Mouse (Mus musculus) midbrain, embryonic 14.5 days (tissue): ENCODE measurements around the gene Poglut1. TPM values are rescaled to one million over a fixed set of nuclear protein-coding genes. Genes with fewer than 3 reads are reported as not detected.
"Not testable (repeated sequence)": the region's sequence is repeated elsewhere in the genome, so short reads cannot be mapped to it uniquely, and the experiment has no call there.

Experiments
- ATAC-seq: fragments of 200-750 bp; cut with Nextera tagmentation; 2 replicates; pipeline ENCODE4 v1.8.0; 2017; ENCODE audit warnings: moderate number of reproducible peaks, moderate library complexity; ENCODE audit not compliant: low FRiP score, low TSS enrichment
- DNase-seq: peaks from one replicate; pipeline ENCODE4 v3.0.0-alpha.2; 2015
- H3K27ac ChIP-seq: fragments of 300-500 bp; sonication (generic); replicated peaks from 2 replicates; pipeline ENCODE4 v1.5.1; 2014; ENCODE audit warnings: mild to moderate bottlenecking, low read depth, low read length, moderate library complexity
- H3K27me3 ChIP-seq: fragments of 300-500 bp; sonication (generic); 2 replicates; pipeline ENCODE4 v1.6.1; 2014; ENCODE audit warnings: low read length, control low read depth, mixed read lengths; ENCODE audit not compliant: control insufficient read depth, insufficient read depth
- H3K36me3 ChIP-seq: fragments of 300-500 bp; sonication (generic); 2 replicates; pipeline ENCODE4 v1.6.1; 2014; ENCODE audit warnings: low read length, control low read depth; ENCODE audit not compliant: control insufficient read depth, insufficient read depth
- H3K4me1 ChIP-seq: fragments of 300-500 bp; sonication (generic); 2 replicates; pipeline ENCODE4 v1.6.1; 2014; ENCODE audit warnings: mild to moderate bottlenecking, antibody characterized with exemption, low read length, control low read depth; ENCODE audit not compliant: control insufficient read depth, insufficient read depth
- H3K4me2 ChIP-seq: fragments of 300-500 bp; sonication (generic); 2 replicates; pipeline ENCODE4 v1.6.1; 2014; ENCODE audit warnings: mild to moderate bottlenecking, low read length, moderate library complexity
- H3K4me3 ChIP-seq: fragments of 300-500 bp; sonication (generic); replicated peaks from 2 replicates; pipeline ENCODE4 v1.5.1; 2014; ENCODE audit warnings: low read depth, low read length
- H3K9ac ChIP-seq: fragments of 300-500 bp; sonication (generic); replicated peaks from 2 replicates; pipeline ENCODE4 v1.6.1; 2014; ENCODE audit warnings: mild to moderate bottlenecking, low read length, moderate library complexity
- H3K9me3 ChIP-seq: fragments of 300-500 bp; sonication (generic); 2 replicates; pipeline ENCODE4 v1.6.1; 2016; ENCODE audit warnings: low read length, control low read depth, mixed read lengths; ENCODE audit not compliant: control insufficient read depth
- WGBS: fragments of 180-500 bp; shearing (Covaris S2); extraction: QIAGEN DNeasy Blood & Tissue Kit; methylation state at CpG from one replicate; pipeline ENCODE4 v1.1.7; 2014; 5-methylcytosine and 5-hydroxymethylcytosine counted together
- polyA plus RNA-seq: library from polyadenylated mRNA; unstranded; fragments of >200 nt; fragmentation: Nextera tagmentation; extraction: Ambion mirVana; gene quantifications from 2 replicates; pipeline ENCODE4 v1.2.1, GENCODE M21; 2014

Gene Poglut1
- polyA plus RNA-seq, 1 experiment from 2014 or later, result 62.8 TPM

- Histone ChIP-seq H3K4me1 (no peaks in the 10 kb centered on the region), H3K36me3 (peaks cover 12% of the 10 kb centered on the region), H3K4me2 (no peak overlapping the region), H3K4me3 (no peak overlapping the region), H3K9me3 (no peaks in the 10 kb centered on the region), H3K9ac (no peak overlapping the region), H3K27me3 (no peaks in the 10 kb centered on the region), H3K27ac (no peak overlapping the region)
- DNase-seq (no peak), ATAC-seq (no peak)
- WGBS, result 82% methylated on average over 3 of the region's 3 CpGs
Observed at GRCm38 (mm10) chr16:38492551-38492950, 57.5 kb downstream of the Poglut1 start.

- no peak overlapping the region for H3K9ac ChIP-seq
- 37% methylated on average over 42 of the region's 42 CpGs for WGBS
- ATAC-seq (no peak; the same call in 1 of the 2 replicates), DNase-seq (peak; percentile 9)
- H3K27ac ChIP-seq, result no peak overlapping the region
- peaks cover 14% of the 10 kb centered on the region; the same call in 1 of the 2 replicates for H3K27me3 ChIP-seq
- peak overlapping the region; percentile 51 for H3K4me2 ChIP-seq
- H3K9me3 ChIP-seq, result no peaks in the 10 kb centered on the region
- H3K4me1 ChIP-seq, result no peaks in the 10 kb centered on the region
- peak overlapping the region; percentile 26 for H3K4me3 ChIP-seq
- H3K36me3 ChIP-seq, result no peaks in the 10 kb centered on the region
Observed at GRCm38 (mm10) chr16:38483582-38484309, 66.3 kb downstream of the Poglut1 start.

GRCm38 (mm10) chr16:38482780-38483562 lies 67.1 kb downstream of the Poglut1 start:
- Histone ChIP-seq H3K9ac (no peak overlapping the region), H3K4me1 (no peaks in the 10 kb centered on the region), H3K9me3 (no peaks in the 10 kb centered on the region), H3K36me3 (no peaks in the 10 kb centered on the region), H3K27ac (no peak overlapping the region), H3K27me3 (peaks cover 14% of the 10 kb centered on the region; the same call in 1 of the 2 replicates), H3K4me3 (peak overlapping the region; percentile 26), H3K4me2 (peak overlapping the region; percentile 51)
- 22% methylated on average over 32 of the region's 32 CpGs for WGBS
- peak; percentile 56 for DNase-seq
- ATAC-seq, result no peak

GRCm38 (mm10) chr16:38481327-38481726 lies 68.7 kb downstream of the Poglut1 start:
- no peak overlapping the region for H3K27ac ChIP-seq
- no peaks in the 10 kb centered on the region for H3K9me3 ChIP-seq
- DNase-seq, result no peak
- H3K36me3 ChIP-seq, result no peaks in the 10 kb centered on the region
- ATAC-seq, result no peak
- no peak overlapping the region for H3K9ac ChIP-seq
- H3K4me1 ChIP-seq, result no peaks in the 10 kb centered on the region
- WGBS, result 85% methylated on average over 4 of the region's 4 CpGs
- no peak overlapping the region for H3K4me2 ChIP-seq
- H3K27me3 ChIP-seq, result peaks cover 14% of the 10 kb centered on the region; the same call in 1 of the 2 replicates
- no peak overlapping the region for H3K4me3 ChIP-seq

- Histone ChIP-seq H3K4me3 (no peak overlapping the region), H3K27ac (no peak overlapping the region), H3K27me3 (peaks cover 7% of the 10 kb centered on the region; the same call in 1 of the 2 replicates), H3K36me3 (no peaks in the 10 kb centered on the region), H3K9ac (no peak overlapping the region), H3K9me3 (no peaks in the 10 kb centered on the region), H3K4me2 (no peak overlapping the region), H3K4me1 (no peaks in the 10 kb centered on the region)
- no peak for DNase-seq
- 89% methylated on average over 3 of the region's 3 CpGs for WGBS
- no peak for ATAC-seq
Observed at GRCm38 (mm10) chr16:38478296-38478695, 71.8 kb downstream of the Poglut1 start.

GRCm38 (mm10) chr16:38477241-38477608 lies 72.8 kb downstream of the Poglut1 start:
- not testable (repeated sequence) for H3K9me3 ChIP-seq, H3K4me1 ChIP-seq, ATAC-seq, DNase-seq, H3K27me3 ChIP-seq, H3K36me3 ChIP-seq, H3K27ac ChIP-seq
- H3K9ac ChIP-seq, result 0 out of 2 replicates have a peak overlapping the region, but pooled peaks have one; percentile 21
- H3K4me3 ChIP-seq, result peak overlapping the region; percentile 33
- WGBS, result 67% methylated on average over 14 of the region's 14 CpGs
- peak overlapping the region; percentile 62 for H3K4me2 ChIP-seq

- H3K27me3 ChIP-seq, result no peaks in the 10 kb centered on the region
- peak overlapping the region; percentile 45; the same call in 1 of the 2 replicates for H3K9ac ChIP-seq
- H3K36me3 ChIP-seq, result no peaks in the 10 kb centered on the region
- H3K4me3 ChIP-seq, result peak overlapping the region; percentile 33
- no peaks in the 10 kb centered on the region for H3K9me3 ChIP-seq
- H3K27ac ChIP-seq, result no peak overlapping the region
- H3K4me1 ChIP-seq, result no peaks in the 10 kb centered on the region
- peak; percentile 62 for DNase-seq
- peak overlapping the region; percentile 62 for H3K4me2 ChIP-seq
- no peak for ATAC-seq
- WGBS, result 10% methylated on average over 34 of the region's 34 CpGs
Observed at GRCm38 (mm10) chr16:38476312-38477240, 73.5 kb downstream of the Poglut1 start.

- no peak overlapping the region for H3K4me3 ChIP-seq
- ATAC-seq, result no peak
Observed at GRCm38 (mm10) chr16:38475681-38476311, 74.3 kb downstream of the Poglut1 start.

More at GRCm38 (mm10) chr16:38475681-38476311, 74.3 kb downstream of the Poglut1 start:
- Histone ChIP-seq H3K9me3 (no peaks in the 10 kb centered on the region), H3K27me3 (no peaks in the 10 kb centered on the region), H3K4me2 (peak overlapping the region; percentile 62), H3K36me3 (no peaks in the 10 kb centered on the region), H3K27ac (no peak overlapping the region), H3K9ac (no peak overlapping the region), H3K4me1 (no peaks in the 10 kb centered on the region)
- no peak for DNase-seq
- 73% methylated on average over 4 of the region's 4 CpGs for WGBS
